Mouse (Mus musculus) lung, embryonic 16.5 days (tissue): ENCODE measurements at regions not wholly inside any gene's neighbourhood (a gene's known extent, or its start where the extent isn't known, plus 50 kb on each side); places are given as distances from the start of the nearest gene placed in this dataset.

Experiments
- ATAC-seq: fragments of 200-750 bp; cut with Nextera tagmentation; 2 replicates; pipeline ENCODE4 v1.8.0; 2017; ENCODE audit warnings: low read depth, mild to moderate bottlenecking, moderate library complexity
- H3K27ac ChIP-seq: fragments of 300-500 bp; sonication (generic); 2 replicates; pipeline ENCODE4 v1.5.1; 2014; ENCODE audit warnings: mild to moderate bottlenecking, control low read depth, low read length
- H3K27me3 ChIP-seq: fragments of 300-500 bp; sonication (generic); 2 replicates; pipeline ENCODE4 v1.6.1; 2014; ENCODE audit warnings: low read depth, low read length, mixed read lengths; ENCODE audit not compliant: control insufficient read depth, insufficient read depth
- H3K36me3 ChIP-seq: fragments of 300-500 bp; sonication (generic); 2 replicates; pipeline ENCODE4 v1.6.1; 2014; ENCODE audit warnings: low read length; ENCODE audit not compliant: control insufficient read depth, insufficient read depth
- H3K4me1 ChIP-seq: fragments of 300-500 bp; sonication (generic); replicated peaks from 2 replicates; pipeline ENCODE4 v1.6.1; 2014; ENCODE audit warnings: low read length, mixed read lengths; ENCODE audit not compliant: control insufficient read depth, insufficient read depth
- H3K4me2 ChIP-seq: fragments of 300-500 bp; sonication (generic); 2 replicates; pipeline ENCODE4 v1.6.1; 2014; ENCODE audit warnings: low read depth, low read length, control low read depth
- H3K4me3 ChIP-seq: fragments of 300-500 bp; sonication (generic); 2 replicates; pipeline ENCODE4 v1.5.1; 2014; ENCODE audit warnings: mild to moderate bottlenecking, low read length, control low read depth
- H3K9ac ChIP-seq: fragments of 300-500 bp; sonication (generic); 2 replicates; pipeline ENCODE4 v1.6.1; 2014; ENCODE audit warnings: low read length, control low read depth
- H3K9me3 ChIP-seq: fragments of 300-500 bp; sonication (generic); 2 replicates; pipeline ENCODE4 v1.6.1; 2016; ENCODE audit warnings: low read length; ENCODE audit not compliant: control insufficient read depth
- whole genome bisulfite sequencing: fragments of 180-500 bp; shearing (Covaris S2); extraction: QIAGEN DNeasy Blood & Tissue Kit; methylation state at CpG from one replicate; pipeline ENCODE4 v1.1.7; 2014; 5-methylcytosine and 5-hydroxymethylcytosine counted together

- H3K27ac ChIP-seq, result no peak overlapping the region
- H3K9ac ChIP-seq, result no peak overlapping the region
- no peaks in the 10 kb centered on the region for H3K27me3 ChIP-seq
- 63% methylated on average over 5 of the region's 5 CpGs for WGBS
- no peak overlapping the region for H3K4me2 ChIP-seq
- peaks cover 10% of the 10 kb centered on the region; the same call in 1 of the 2 replicates for H3K4me1 ChIP-seq
- no peaks in the 10 kb centered on the region for H3K36me3 ChIP-seq
- no peak overlapping the region for H3K4me3 ChIP-seq
- no peaks in the 10 kb centered on the region for H3K9me3 ChIP-seq
- ATAC-seq, result no peak
Observed at GRCm38 (mm10) chr3:102673506-102673905, 60.8 kb upstream of the Tspan2 start.

DNA sequence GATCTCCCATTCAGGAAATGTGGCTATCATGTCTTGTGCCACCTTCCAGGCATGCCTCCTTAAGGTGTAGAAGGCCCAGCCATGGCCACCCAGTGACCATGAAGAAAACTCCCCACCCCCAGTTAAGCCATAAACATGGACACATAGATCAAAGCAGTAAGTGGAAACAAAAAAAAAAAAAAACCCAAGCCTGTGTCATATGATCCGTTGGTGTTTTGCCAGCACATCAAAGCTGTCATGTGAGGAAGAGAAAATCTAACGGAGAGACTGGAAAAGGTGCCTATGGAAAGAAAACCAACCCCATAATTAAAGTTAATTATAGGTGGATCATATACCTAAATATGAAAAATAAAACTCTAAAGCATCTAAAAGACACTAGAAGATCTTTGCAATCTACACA is 60.3 kb upstream of the Tspan2 start:
- H3K4me1 ChIP-seq, result peaks cover 12% of the 10 kb centered on the region; the same call in 1 of the 2 replicates
- no peaks in the 10 kb centered on the region for H3K36me3 ChIP-seq
- H3K27ac ChIP-seq, result no peak overlapping the region
- 29% methylated on average over 2 of the region's 2 CpGs for WGBS
- no peak overlapping the region for H3K4me3 ChIP-seq
- no peaks in the 10 kb centered on the region for H3K9me3 ChIP-seq
- no peak for ATAC-seq
- no peaks in the 10 kb centered on the region for H3K27me3 ChIP-seq
- H3K4me2 ChIP-seq, result no peak overlapping the region
- no peak overlapping the region for H3K9ac ChIP-seq

DNA sequence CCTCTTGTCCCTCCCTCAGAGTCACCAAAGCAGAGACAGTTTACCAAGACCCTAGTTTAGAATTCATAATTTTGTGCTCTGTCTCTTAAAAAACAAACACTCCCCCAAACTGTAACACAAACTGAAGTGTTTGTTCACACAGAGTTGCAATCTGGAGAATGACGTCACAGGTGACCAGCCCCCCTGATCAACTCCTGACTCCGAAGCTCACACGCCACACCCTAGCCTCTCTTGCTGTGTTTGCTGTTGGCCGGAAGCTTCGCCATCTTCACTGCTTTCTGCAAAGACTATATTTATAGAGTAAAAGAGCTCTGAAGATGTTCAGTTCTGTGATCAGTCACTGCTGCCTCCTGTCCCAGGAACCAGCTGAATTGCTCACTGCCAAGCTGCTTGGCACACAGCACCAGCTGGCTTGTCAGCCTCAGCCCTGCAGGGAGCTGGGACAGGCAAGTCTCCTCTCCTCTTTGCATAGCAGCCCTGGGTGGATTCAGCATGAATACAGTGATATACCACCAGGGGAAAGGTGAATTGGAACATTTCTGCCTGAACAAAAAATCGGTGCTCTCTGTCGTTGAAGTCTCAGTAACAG is 57.3 kb upstream of the Tspan2 start:
- Histone ChIP-seq H3K4me1 (peaks cover 7% of the 10 kb centered on the region; the same call in 1 of the 2 replicates), H3K9me3 (no peaks in the 10 kb centered on the region), H3K9ac (no peak overlapping the region), H3K4me2 (no peak overlapping the region), H3K4me3 (no peak overlapping the region), H3K36me3 (no peaks in the 10 kb centered on the region), H3K27me3 (no peaks in the 10 kb centered on the region), H3K27ac (0 out of 2 replicates have a peak overlapping the region, but pooled peaks have one; percentile 8)
- WGBS, result 36% methylated on average over 7 of the region's 7 CpGs
- no peak for ATAC-seq

GRCm38 (mm10) chr3:102678516-102678915 is 55.8 kb upstream of the Tspan2 start:
- H3K9ac ChIP-seq, result no peak overlapping the region
- H3K9me3 ChIP-seq, result no peaks in the 10 kb centered on the region
- peak overlapping the region; percentile 30; the same call in 1 of the 2 replicates for H3K27ac ChIP-seq
- 44% methylated on average over 1 of the region's 1 CpGs for WGBS
- H3K27me3 ChIP-seq, result no peaks in the 10 kb centered on the region
- H3K4me1 ChIP-seq, result peaks cover 7% of the 10 kb centered on the region; the same call in 1 of the 2 replicates
- no peak overlapping the region for H3K4me3 ChIP-seq
- ATAC-seq, result no peak
- no peak overlapping the region for H3K4me2 ChIP-seq
- no peaks in the 10 kb centered on the region for H3K36me3 ChIP-seq

GRCm38 (mm10) chr3:102682424-102682823 is 51.9 kb upstream of the Tspan2 start:
- Histone ChIP-seq H3K36me3 (no peaks in the 10 kb centered on the region), H3K27me3 (no peaks in the 10 kb centered on the region), H3K27ac (no peak overlapping the region), H3K9me3 (no peaks in the 10 kb centered on the region), H3K9ac (no peak overlapping the region), H3K4me1 (0 out of 2 replicates have a peak, but pooled peaks cover 2% of the 10 kb centered on the region), H3K4me2 (no peak overlapping the region), H3K4me3 (no peak overlapping the region)
- no peak for ATAC-seq
- WGBS, result 60% methylated on average over 8 of the region's 8 CpGs

GRCm38 (mm10) chr3:102683541-102683940 is 50.8 kb upstream of the Tspan2 start:
- Histone ChIP-seq H3K9me3 (no peaks in the 10 kb centered on the region), H3K27ac (no peak overlapping the region), H3K4me1 (0 out of 2 replicates have a peak, but pooled peaks cover 2% of the 10 kb centered on the region), H3K4me2 (no peak overlapping the region), H3K4me3 (no peak overlapping the region), H3K36me3 (no peaks in the 10 kb centered on the region), H3K9ac (no peak overlapping the region), H3K27me3 (no peaks in the 10 kb centered on the region)
- WGBS, result 78% methylated on average over 10 of the region's 10 CpGs
- no peak for ATAC-seq
